Comparison of ENCODE assay signal across 8 mouse cellular contexts in the genomic region with DNA sequence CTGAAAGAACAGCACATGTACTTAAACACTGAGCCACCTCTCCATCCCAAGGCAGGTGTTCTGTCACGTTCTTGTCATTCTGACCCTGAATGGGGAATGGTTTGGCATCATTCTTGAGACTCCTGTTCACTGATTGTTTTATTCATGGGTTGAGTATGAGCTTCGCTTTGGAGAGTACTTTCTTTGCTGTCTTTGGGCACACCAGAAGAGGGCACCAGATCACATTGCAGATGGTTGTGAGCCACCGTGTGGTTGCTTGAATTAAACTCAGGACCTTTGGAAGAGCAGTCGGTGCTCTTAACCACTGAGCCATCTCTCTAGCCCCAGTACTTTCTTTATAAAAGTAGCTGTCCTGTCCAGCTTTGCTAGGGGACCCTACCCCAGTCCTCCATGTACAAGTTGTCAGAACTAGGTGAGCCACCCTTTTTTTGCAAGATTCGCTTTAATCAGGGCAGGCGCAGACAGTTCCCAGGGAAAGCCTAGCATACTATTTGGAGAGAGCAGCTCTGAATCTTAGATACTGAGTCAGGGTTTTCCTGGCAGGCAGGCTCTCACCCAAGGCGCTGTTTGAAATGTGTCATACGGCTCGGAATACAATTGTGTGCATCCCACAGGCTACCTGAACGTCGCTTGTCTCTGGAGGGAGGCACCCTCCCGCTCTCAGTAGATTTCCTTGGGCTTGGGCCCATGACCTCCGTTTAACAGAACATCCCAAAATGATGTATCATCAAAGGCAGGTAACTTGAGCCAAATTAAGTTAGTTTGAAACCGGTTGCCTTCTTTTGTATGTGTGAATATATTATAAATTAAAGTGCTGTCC.
DNase-seq lines count a peak whose midpoint lies in the region; ATAC-seq and TF ChIP-seq lines count a peak whose summit lies in the region.

No protein-coding gene starts in this region.

- peak; percentile 39; the same call in 1 of the 2 replicates for TF ChIP-seq CTCF in small intestine, adult 2 months (IDR thresholded peaks at IDR 0.05; ENCODE audit: extremely low read depth, insufficient read length, insufficient replicate concordance, low read depth, low read length)

- H3K4me2 ChIP-seq in heart, embryonic 15.5 days, result peak overlapping the region; percentile 47
- H3K4me2 ChIP-seq in hindbrain, embryonic 16.5 days (ENCODE audit: low read length), result peak overlapping the region; percentile 33

- H3K4me3 ChIP-seq in heart, embryonic 15.5 days, result no peak overlapping the region
- H3K4me3 ChIP-seq in hindbrain, embryonic 16.5 days (ENCODE audit: low read length), result no peak overlapping the region
- H3K4me3 ChIP-seq in small intestine, adult 2 months (ENCODE audit: low read depth, low read length), result no peak overlapping the region

- H3K4me1 ChIP-seq in heart, embryonic 15.5 days (replicated peaks), result peaks cover 12% of the 10 kb centered on the region
- no peaks in the 10 kb centered on the region for H3K4me1 ChIP-seq in hindbrain, embryonic 16.5 days (ENCODE audit: control insufficient read depth, insufficient read depth, low read depth, low read length)
- H3K4me1 ChIP-seq in small intestine, adult 2 months (ENCODE audit: control insufficient read depth, insufficient read depth, insufficient read length, low read length), result peaks cover 7% of the 10 kb centered on the region; the same call in 1 of the 2 replicates

- DNase-seq in heart, adult 18-20 months, result no peak
- DNase-seq in ES-CJ7 (ENCODE audit: low read depth, low spot score), result peak; percentile 44
- DNase-seq in embryo, embryonic 10.5 days (ENCODE audit: low spot score), result peak; percentile 58
- no peak for DNase-seq in B cell, adult 2 months
- DNase-seq in c-Kit-positive CD71-positive TER-119-positive erythroid progenitor cells, embryonic 14.5 days (ENCODE audit: low spot score), result no peak

- ATAC-seq in heart, embryonic 15.5 days (replicated peaks; ENCODE audit: insufficient number of reproducible peaks, insufficient read depth, low FRiP score, low read depth), result 0 out of 2 replicates have a peak, but pooled peaks have one; percentile 16
- ATAC-seq in hindbrain, embryonic 16.5 days, result peak; percentile 48; the same call in 1 of the 2 replicates

- no peak overlapping the region for H3K27ac ChIP-seq in heart, embryonic 15.5 days
- H3K27ac ChIP-seq in hindbrain, embryonic 16.5 days (ENCODE audit: low read depth, low read length), result no peak overlapping the region
- H3K27ac ChIP-seq in small intestine, adult 2 months (ENCODE audit: insufficient read depth, low read depth, low read length), result peak overlapping the region; percentile 10; the same call in 1 of the 2 replicates

- 20% methylated on average over 14 of the region's 14 CpGs for WGBS in heart, embryonic 15.5 days
- WGBS in hindbrain, embryonic 16.5 days, result 20% methylated on average over 14 of the region's 14 CpGs
- 34% methylated on average over 14 of the region's 14 CpGs for WGBS in small intestine, adult 2 months

- no peak for TF ChIP-seq POLR2A in small intestine, adult 2 months (IDR thresholded peaks at IDR 0.05; ENCODE audit: low read depth, low read length)

- H3K9me3 ChIP-seq in heart, embryonic 15.5 days (replicated peaks), result no peaks in the 10 kb centered on the region
- H3K9me3 ChIP-seq in hindbrain, embryonic 16.5 days (ENCODE audit: control insufficient read depth, low read length), result no peaks in the 10 kb centered on the region

- no peaks in the 10 kb centered on the region for H3K36me3 ChIP-seq in heart, embryonic 15.5 days
- H3K36me3 ChIP-seq in hindbrain, embryonic 16.5 days (ENCODE audit: control insufficient read depth, insufficient read depth, low read length), result no peaks in the 10 kb centered on the region
- peaks cover 5% of the 10 kb centered on the region; the same call in 1 of the 2 replicates for H3K36me3 ChIP-seq in small intestine, adult 2 months (ENCODE audit: control insufficient read depth, insufficient read depth, low read length)

- H3K9ac ChIP-seq in heart, embryonic 15.5 days, result no peak overlapping the region
- no peak overlapping the region for H3K9ac ChIP-seq in hindbrain, embryonic 16.5 days (ENCODE audit: low read depth, low read length)

- H3K27me3 ChIP-seq in heart, embryonic 15.5 days, result no peaks in the 10 kb centered on the region
- H3K27me3 ChIP-seq in hindbrain, embryonic 16.5 days (replicated peaks; ENCODE audit: control insufficient read depth, insufficient read depth, low read length), result no peaks in the 10 kb centered on the region
- no peaks in the 10 kb centered on the region for H3K27me3 ChIP-seq in small intestine, adult 2 months (ENCODE audit: control insufficient read depth, insufficient read depth, low read length)

Comparison
In these comparisons a context has a peak if more than half of its experiments do, and no peak if none do; other contexts are left out.
1. DNase-seq: peak in ES-CJ7 (single experiment) and embryo, embryonic 10.5 days (single experiment); none in heart, adult 18-20 months (0 of 2), B cell, adult 2 months (0 of 2) and c-Kit-positive CD71-positive TER-119-positive erythroid progenitor cells, embryonic 14.5 days (single experiment).